Mouse (Mus musculus) spleen, embryonic (tissue): ENCODE measurements around the gene Ogfod2.

Experiments used
- CTCF ChIA-PET: fragments of 350-600 bp; sonication (Branson Sonifier 250); formaldehyde crosslinking; loops from one replicate; lab custom pipeline; 2022; lab: Charles Lee

Ogfod2 gene

GRCm38 (mm10) chr5:124111742-124112497 lies at the start of gene Ogfod2:
Ogfod2 (plus strand) TSS chr5:124112297.
- CTCF ChIA-PET = interaction anchor here (0.6 to 1.4 kb wide), 4 partner anchors 16 to 332 kb away, joined by 3 to 10 read pairs (median 3); partner anchors contain the start of gene Abcb9

- CTCF ChIA-PET = no interaction called here
Measured at GRCm38 (mm10) chr5:124069657-124070056, 42.4 kb upstream of the Ogfod2 start.

DNA sequence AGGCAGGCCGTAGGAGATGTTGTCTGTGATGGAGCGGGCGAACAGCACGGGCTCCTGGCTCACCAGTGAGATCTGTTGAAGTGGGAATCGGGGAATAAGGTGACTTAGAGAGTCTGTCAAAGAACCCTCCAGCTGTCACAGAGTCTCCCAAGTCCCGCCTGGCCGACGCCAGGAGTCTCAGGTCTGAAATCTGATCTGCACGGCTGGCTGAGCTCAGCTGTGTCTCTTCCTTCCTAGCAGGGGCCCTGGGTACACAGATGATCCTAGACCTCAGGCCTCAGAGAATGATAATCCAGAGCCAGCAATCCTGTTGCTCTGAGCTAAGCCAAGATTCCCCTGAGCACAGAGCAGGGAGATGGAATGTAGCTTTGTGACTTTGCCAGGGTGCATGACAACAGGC lies 38.4 kb upstream of the Ogfod2 start:
- CTCF ChIA-PET = interaction anchor here (0.6 to 1.0 kb wide), 2 partner anchors 37 to 47 kb away, joined by 4 to 5 read pairs; no protein-coding TSS in a partner anchor

GRCm38 (mm10) chr5:124074845-124075307 lies 37.2 kb upstream of the Ogfod2 start:
- CTCF ChIA-PET = interaction anchor here (0.6 kb wide), 1 partner anchor 72 kb away, joined by 3 read pairs; no protein-coding TSS in a partner anchor

GRCm38 (mm10) chr5:124075716-124076115 lies 36.4 kb upstream of the Ogfod2 start:
- CTCF ChIA-PET = no interaction called here

GRCm38 (mm10) chr5:124076559-124076958 lies 35.5 kb upstream of the Ogfod2 start:
- CTCF ChIA-PET = interaction anchor here (1.0 to 1.1 kb wide), 2 partner anchors 51 to 72 kb away, joined by 3 read pairs; no protein-coding TSS in a partner anchor

- CTCF ChIA-PET = interaction anchor here (1.0 to 1.1 kb wide), 2 partner anchors 52 to 72 kb away, joined by 3 read pairs; no protein-coding TSS in a partner anchor
Measured at GRCm38 (mm10) chr5:124077241-124077640, 34.9 kb upstream of the Ogfod2 start.

DNA sequence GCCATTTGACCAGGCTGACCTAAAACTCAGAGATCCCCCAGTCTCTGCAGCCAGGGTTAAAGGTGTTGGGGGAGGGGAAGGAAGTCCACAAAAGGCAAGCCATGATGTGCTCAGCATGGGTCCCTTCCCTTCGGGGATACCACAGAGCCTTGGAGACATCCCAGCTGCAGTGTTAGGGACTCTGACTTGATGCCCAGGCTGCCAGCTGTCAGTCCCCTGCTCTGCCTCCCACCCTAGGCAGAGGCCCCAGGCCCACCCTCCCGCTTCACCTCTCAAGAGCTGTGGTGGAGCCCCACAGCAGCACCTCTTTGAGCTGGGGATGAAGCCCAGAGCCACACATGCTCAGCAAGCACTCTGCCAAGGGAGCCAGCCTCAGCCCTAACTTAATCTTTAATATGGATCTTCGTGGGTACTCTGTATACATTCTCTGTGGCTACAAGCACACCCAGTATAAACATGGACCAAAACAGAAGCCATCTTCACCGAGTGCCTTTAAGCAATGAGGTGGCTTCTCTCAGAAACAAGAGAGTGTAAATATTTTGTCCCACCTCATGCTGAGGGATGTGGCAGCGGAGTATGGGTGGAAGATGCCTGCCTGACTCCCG lies 34.1 kb upstream of the Ogfod2 start:
- CTCF ChIA-PET = no interaction called here

GRCm38 (mm10) chr5:124078794-124079416 lies 33.2 kb upstream of the Ogfod2 start:
- CTCF ChIA-PET = interaction anchor here (0.6 kb wide), 1 partner anchor 84 kb away, joined by 18 read pairs; no protein-coding TSS in a partner anchor

GRCm38 (mm10) chr5:124079880-124080279 lies 32.2 kb upstream of the Ogfod2 start:
- CTCF ChIA-PET = interaction anchor here (0.6 to 1.0 kb wide), 4 partner anchors 15 to 337 kb away, joined by 3 read pairs; no protein-coding TSS in a partner anchor

GRCm38 (mm10) chr5:124082447-124082846 lies 29.6 kb upstream of the Ogfod2 start:
- CTCF ChIA-PET = interaction anchor here (0.5 to 1.3 kb wide), 3 partner anchors 43 to 77 kb away, joined by 3 to 29 read pairs (median 4); no protein-coding TSS in a partner anchor

- CTCF ChIA-PET = interaction anchor here (0.5 to 1.3 kb wide), 2 partner anchors 43 to 77 kb away, joined by 4 to 29 read pairs; no protein-coding TSS in a partner anchor
Measured at GRCm38 (mm10) chr5:124082941-124083688, 29.0 kb upstream of the Ogfod2 start.

DNA sequence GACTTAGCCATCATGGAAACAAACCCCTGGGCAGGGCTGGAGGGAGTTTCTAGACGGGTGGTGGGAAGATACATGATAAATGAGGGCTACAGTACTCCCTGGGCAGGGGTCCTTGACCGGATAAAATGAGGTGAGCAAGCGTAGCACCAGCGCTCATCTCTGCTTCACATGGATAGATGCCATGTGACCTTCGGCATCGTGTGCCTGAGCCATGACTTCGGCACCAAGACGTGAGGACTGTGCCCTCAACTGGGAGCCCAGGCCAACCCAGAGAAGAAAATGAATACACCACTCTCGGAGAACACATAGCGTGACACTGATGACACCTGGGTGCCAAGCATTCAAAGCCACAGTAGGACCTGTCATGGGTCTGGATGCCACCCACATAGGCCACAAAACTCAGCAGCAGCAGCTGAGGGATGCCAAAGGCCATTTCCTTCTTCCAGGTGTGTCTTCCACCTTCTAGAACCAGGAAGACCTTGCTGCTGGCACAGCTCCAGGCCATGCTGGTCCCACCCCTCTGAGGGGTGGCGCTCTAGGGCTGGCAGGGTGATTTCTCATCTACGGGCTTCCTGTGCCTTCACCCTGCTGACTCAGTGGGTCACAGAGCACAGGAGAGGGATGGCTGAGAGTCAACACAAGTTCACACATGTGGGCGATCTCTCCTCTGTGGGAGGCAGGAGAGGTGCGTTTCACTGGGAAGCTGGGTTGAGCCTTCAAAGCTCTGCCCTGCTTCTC lies 28.1 kb upstream of the Ogfod2 start:
- CTCF ChIA-PET = interaction anchor here (0.5 to 2.5 kb wide), 5 partner anchors 13 to 100 kb away, joined by 3 to 9 read pairs (median 3); no protein-coding TSS in a partner anchor

DNA sequence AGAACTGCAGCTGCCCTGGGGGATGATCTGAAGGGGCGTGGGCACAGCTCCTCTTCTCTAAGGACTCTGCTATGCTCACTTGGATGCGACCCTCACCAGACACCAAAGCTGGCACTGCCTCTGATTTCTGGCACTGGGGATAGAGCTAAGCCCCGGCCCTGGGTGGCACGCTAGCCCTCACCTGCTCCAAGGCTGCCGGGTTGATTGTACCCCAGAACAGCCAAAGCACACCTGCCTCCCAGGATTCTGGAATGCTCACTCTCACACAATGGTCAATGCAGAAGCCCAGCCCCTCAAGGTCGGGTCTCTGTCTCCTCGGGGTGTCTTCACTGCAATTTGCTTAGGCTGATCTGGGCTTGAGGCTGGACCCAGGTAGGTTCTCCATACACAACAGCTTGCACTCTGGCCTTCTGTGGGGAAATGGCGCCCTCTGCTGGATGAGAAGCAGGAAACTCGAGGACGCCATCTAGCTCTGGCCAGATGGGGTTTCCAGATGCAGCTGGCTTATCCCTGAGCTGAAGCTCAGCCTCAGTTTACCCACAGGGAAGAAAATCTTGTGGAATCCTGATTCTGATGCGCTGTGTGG lies 27.4 kb upstream of the Ogfod2 start:
- CTCF ChIA-PET = interaction anchor here (0.5 to 2.5 kb wide), 5 partner anchors 14 to 100 kb away, joined by 3 to 9 read pairs (median 3); no protein-coding TSS in a partner anchor

DNA sequence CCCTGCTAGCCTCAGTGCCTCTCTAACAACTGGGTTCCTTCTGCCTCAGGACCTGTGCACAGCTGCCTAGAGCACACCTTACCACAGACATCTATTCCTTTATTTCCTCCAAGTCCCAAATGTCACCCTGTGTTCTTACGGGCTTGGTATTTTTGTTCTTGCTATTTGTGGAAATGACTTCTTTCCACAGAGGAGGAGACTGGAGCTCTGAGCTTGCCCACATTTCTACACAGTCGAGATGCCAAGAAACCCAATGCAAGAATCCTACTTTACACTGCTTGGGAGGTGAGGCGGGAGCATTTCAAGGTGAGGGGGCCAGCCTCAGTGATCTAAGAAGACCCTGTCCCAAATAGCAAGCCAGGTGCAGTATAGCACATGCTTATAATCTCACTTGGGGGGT lies 26.6 kb upstream of the Ogfod2 start:
- CTCF ChIA-PET = interaction anchor here (1.4 to 2.5 kb wide), 2 partner anchors 85 to 88 kb away, joined by 6 to 9 read pairs; no protein-coding TSS in a partner anchor

GRCm38 (mm10) chr5:124086876-124087275 lies 25.2 kb upstream of the Ogfod2 start:
- CTCF ChIA-PET = no interaction called here

DNA sequence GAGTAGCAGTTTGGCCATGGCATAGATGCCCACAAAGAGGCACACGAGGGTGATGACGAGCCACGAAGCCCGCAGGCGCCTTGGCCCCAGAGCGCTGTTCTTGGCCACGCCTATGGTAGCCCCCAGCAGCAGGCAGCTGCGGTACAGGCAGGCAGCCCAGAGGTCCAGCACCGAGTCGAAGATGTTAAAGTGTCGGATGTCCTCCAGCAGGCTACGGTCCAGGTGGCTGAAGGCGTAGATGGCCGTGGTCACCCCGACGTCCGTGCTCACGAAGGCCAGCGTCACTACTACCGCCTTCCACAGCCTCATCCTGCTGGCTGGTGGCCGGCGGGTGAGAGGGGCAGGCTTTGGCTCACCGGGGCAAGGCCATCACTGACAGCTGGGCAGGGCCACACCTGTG lies 22.2 kb upstream of the Ogfod2 start:
- CTCF ChIA-PET = no interaction called here

GRCm38 (mm10) chr5:124091951-124092406 lies 20.1 kb upstream of the Ogfod2 start:
- CTCF ChIA-PET = no interaction called here

DNA sequence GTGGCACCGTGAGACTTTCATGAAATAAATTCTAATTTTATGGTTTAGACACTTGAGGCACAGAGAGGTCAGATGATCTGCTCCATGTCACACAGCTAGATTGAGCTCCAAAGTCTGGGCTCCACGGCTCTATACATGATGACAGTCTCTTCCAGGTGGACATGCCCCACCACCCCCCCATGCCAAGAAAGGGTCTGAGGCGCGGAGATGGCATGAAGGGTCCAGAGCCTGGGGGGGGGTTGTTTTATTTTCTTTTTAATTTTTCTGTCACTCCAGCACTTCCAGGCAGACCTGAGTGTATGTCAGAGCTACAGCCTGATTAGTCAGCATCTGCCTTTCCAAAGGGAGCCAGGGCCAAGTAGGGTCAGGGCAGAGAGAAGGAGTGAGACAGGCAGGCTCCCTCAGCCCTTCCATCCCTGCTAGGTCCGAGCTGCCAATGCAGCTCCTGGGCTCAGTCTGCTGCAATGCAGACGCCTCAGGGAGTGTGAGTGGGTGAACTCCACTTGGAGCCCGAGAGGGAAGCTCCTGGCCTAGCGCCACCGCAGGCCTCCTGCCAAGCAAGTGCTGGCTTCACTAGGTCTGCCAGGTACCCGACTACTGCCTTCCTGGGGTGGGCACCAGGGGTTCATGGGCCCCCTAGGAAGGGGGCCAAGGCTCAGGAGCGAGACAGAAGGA lies 18.8 kb upstream of the Ogfod2 start:
- CTCF ChIA-PET = interaction anchor here (0.7 kb wide), 3 partner anchors 26 to 824 kb away, joined by 3 to 5 read pairs (median 4); no protein-coding TSS in a partner anchor
